Mouse (Mus musculus) testis, adult 2 months (tissue): ENCODE data around the gene Bnip1.

Experiments
- CTCF ChIP-seq: fragments of 200-500 bp; IDR thresholded peaks from 2 replicates; pipeline ENCODE4 v1.5.1; 2012; ENCODE audit warnings: low read depth, mild to moderate bottlenecking, inconsistent platforms, low read length, moderate library complexity; ENCODE audit not compliant: control insufficient read depth, insufficient read depth, insufficient replicate concordance
- POLR2A ChIP-seq: fragments of 200-500 bp; IDR thresholded peaks from 2 replicates; pipeline ENCODE4 v1.6.1; 2012; ENCODE audit warnings: low read depth, mild to moderate bottlenecking, inconsistent platforms, low read length, moderate library complexity; ENCODE audit not compliant: control insufficient read depth

DNA sequence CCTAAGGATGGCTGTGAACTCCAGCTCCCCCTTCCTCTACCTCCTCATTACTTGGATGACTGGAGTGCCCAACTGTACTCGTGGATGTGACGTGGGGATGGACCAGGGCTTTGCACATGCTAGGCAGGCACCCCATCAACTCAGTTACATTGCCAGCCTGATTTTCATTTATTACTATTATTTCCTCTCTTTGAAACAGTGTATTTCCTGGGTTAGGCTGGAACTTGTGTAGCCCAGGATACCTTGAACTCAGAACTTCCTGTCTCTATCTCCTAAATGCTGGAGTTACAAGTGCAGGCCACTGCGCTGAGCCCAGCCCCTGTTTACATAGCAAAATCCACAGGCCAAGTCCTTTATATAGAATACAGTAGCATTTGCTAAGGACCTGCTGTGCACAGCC is 22.0 kb downstream of the Bnip1 start:
- TF ChIP-seq POLR2A = no peak
- no peak for TF ChIP-seq CTCF
